Mouse (Mus musculus) kidney, embryonic 16.5 days (tissue): ENCODE measurements around the gene Prex1. TPM values are rescaled to one million over a fixed set of nuclear protein-coding genes. Genes with fewer than 3 reads are reported as not detected.
A peak's percentile ranks its signal among the peaks of the same experiment; 100 is the strongest.
"Not testable (repeated sequence)": the region's sequence is repeated elsewhere in the genome, so short reads cannot be mapped to it uniquely, and the experiment has no call there.

Experiments used
- ATAC-seq: fragments of 200-750 bp; cut with Nextera tagmentation; 2 replicates; pipeline ENCODE4 v1.8.0; 2017; ENCODE audit warnings: moderate TSS enrichment; ENCODE audit not compliant: low FRiP score, low TSS enrichment
- H3K27ac ChIP-seq: fragments of 300-500 bp; sonication (generic); 2 replicates; pipeline ENCODE4 v1.5.1; 2014; ENCODE audit warnings: low read length
- H3K27me3 ChIP-seq: fragments of 300-500 bp; sonication (generic); 2 replicates; pipeline ENCODE4 v1.6.1; 2014; ENCODE audit warnings: low read length, control low read depth, mixed read lengths; ENCODE audit not compliant: insufficient read depth
- H3K36me3 ChIP-seq: fragments of 300-500 bp; sonication (generic); 2 replicates; pipeline ENCODE4 v1.6.1; 2014; ENCODE audit warnings: low read length, control low read depth, mixed read lengths; ENCODE audit not compliant: insufficient read depth
- H3K4me1 ChIP-seq: fragments of 300-500 bp; sonication (generic); 2 replicates; pipeline ENCODE4 v1.6.1; 2014; ENCODE audit warnings: low read length, control low read depth, mixed read lengths; ENCODE audit not compliant: insufficient read depth
- H3K4me2 ChIP-seq: fragments of 300-500 bp; sonication (generic); replicated peaks from 2 replicates; pipeline ENCODE4 v1.6.1; 2014; ENCODE audit warnings: low read depth, low read length
- H3K4me3 ChIP-seq: fragments of 300-500 bp; sonication (generic); 2 replicates; pipeline ENCODE4 v1.5.1; 2014; ENCODE audit warnings: mild to moderate bottlenecking, low read length
- H3K9ac ChIP-seq: fragments of 300-500 bp; sonication (generic); replicated peaks from 2 replicates; pipeline ENCODE4 v1.6.1; 2014; ENCODE audit warnings: low read length
- H3K9me3 ChIP-seq: fragments of 300-500 bp; sonication (generic); 2 replicates; pipeline ENCODE4 v1.6.1; 2016; ENCODE audit warnings: low read length, control low read depth
- WGBS: fragments of 180-500 bp; shearing (Covaris S2); extraction: QIAGEN DNeasy Blood & Tissue Kit; methylation state at CpG from one replicate; pipeline ENCODE4 v1.1.7; 2014; 5-methylcytosine and 5-hydroxymethylcytosine counted together
- polyA plus RNA-seq: library from polyadenylated mRNA; unstranded; fragments of >200 nt; fragmentation: Nextera tagmentation; extraction: Ambion mirVana; gene quantifications from 2 replicates; pipeline ENCODE4 v1.2.1, GENCODE M21; 2015

Prex1 gene
- 15.7 and 17.8 TPM in 2 replicates for polyA plus RNA-seq

GRCm38 (mm10) chr2:166713690-166714426, at the start of gene Prex1:
Gene Prex1, minus strand, starts transcription at chr2:166713832.
- H3K4me2 ChIP-seq, result peak within 1 kb of the TSS; percentile 96
- ATAC-seq, result peak; percentile 88
- peaks cover 26% of the 10 kb centered on the region for H3K4me1 ChIP-seq
- peak within 1 kb of the TSS; percentile 75 for H3K4me3 ChIP-seq
- peak within 1 kb of the TSS; percentile 76 for H3K9ac ChIP-seq
- no peaks in the 10 kb centered on the region for H3K9me3 ChIP-seq
- under 1% methylated on average over 58 of the region's 69 CpGs for WGBS
- H3K27me3 ChIP-seq, result no peaks in the 10 kb centered on the region
- H3K27ac ChIP-seq, result 0 out of 2 replicates have a peak within 1 kb of the TSS, but pooled peaks have one; percentile 36
- H3K36me3 ChIP-seq, result no peaks in the 10 kb centered on the region

- H3K9ac ChIP-seq, result no peak overlapping the region
- no peaks in the 10 kb centered on the region for H3K27me3 ChIP-seq
- no peaks in the 10 kb centered on the region for H3K36me3 ChIP-seq
- no peak overlapping the region for H3K4me3 ChIP-seq
- 30% methylated on average over 3 of the region's 3 CpGs for WGBS
- no peaks in the 10 kb centered on the region for H3K4me1 ChIP-seq
- ATAC-seq, result no peak
- H3K4me2 ChIP-seq, result no peak overlapping the region
- no peaks in the 10 kb centered on the region for H3K9me3 ChIP-seq
- H3K27ac ChIP-seq, result no peak overlapping the region
Observed at GRCm38 (mm10) chr2:166757969-166758368, 44.3 kb upstream of the Prex1 start.

GRCm38 (mm10) chr2:166754760-166755159, 41.1 kb upstream of the Prex1 start:
- Histone ChIP-seq H3K4me2 (no peak overlapping the region), H3K9ac (no peak overlapping the region), H3K27ac (no peak overlapping the region), H3K27me3 (no peaks in the 10 kb centered on the region), H3K36me3 (no peaks in the 10 kb centered on the region), H3K4me1 (no peaks in the 10 kb centered on the region), H3K9me3 (no peaks in the 10 kb centered on the region), H3K4me3 (no peak overlapping the region)
- WGBS, result 81% methylated on average over 7 of the region's 7 CpGs
- ATAC-seq, result no peak

- H3K27ac ChIP-seq, result no peak overlapping the region
- H3K4me3 ChIP-seq, result no peak overlapping the region
- no peaks in the 10 kb centered on the region for H3K36me3 ChIP-seq
- no peaks in the 10 kb centered on the region for H3K9me3 ChIP-seq
- no peak overlapping the region for H3K9ac ChIP-seq
- no peak for ATAC-seq
- H3K27me3 ChIP-seq, result no peaks in the 10 kb centered on the region
- 71% methylated on average over 4 of the region's 4 CpGs for WGBS
- H3K4me1 ChIP-seq, result no peaks in the 10 kb centered on the region
- H3K4me2 ChIP-seq, result no peak overlapping the region
Observed at GRCm38 (mm10) chr2:166754194-166754593, 40.6 kb upstream of the Prex1 start.

DNA sequence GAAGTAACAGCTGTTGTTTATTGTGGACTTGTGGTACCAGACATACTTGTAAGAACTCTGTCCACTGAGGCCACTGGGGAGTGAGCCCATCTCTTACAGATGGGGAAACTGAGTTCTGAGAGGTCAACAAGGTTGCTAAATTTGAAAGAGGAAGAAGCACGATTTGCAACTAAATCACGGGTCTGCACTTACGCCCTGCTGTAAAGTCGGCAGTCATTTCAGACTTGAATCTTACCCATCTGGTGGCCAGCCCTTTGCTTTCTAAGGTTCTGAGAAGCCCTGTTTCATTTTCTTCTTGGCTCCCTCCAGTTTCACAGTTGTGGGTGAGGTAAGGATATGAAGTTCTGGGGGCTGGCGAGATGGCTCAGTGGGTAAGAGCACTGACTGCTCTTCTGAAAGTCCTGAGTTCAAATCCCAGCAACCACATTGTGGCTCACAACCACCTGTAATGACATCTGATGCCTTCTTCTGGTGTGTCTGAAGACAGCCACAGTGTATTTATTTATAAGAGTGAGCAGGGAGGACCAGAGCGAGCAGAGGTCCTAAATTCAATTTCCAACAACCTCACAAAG, 37.1 kb upstream of the Prex1 start:
- WGBS, result 78% methylated on average over 6 of the region's 6 CpGs
- no peaks in the 10 kb centered on the region for H3K27me3 ChIP-seq
- no peak overlapping the region for H3K4me2 ChIP-seq
- H3K9ac ChIP-seq, result no peak overlapping the region
- H3K9me3 ChIP-seq, result no peaks in the 10 kb centered on the region
- ATAC-seq, result no peak
- no peaks in the 10 kb centered on the region for H3K4me1 ChIP-seq
- H3K4me3 ChIP-seq, result no peak overlapping the region
- no peak overlapping the region for H3K27ac ChIP-seq
- no peaks in the 10 kb centered on the region for H3K36me3 ChIP-seq

GRCm38 (mm10) chr2:166746261-166746913, 32.8 kb upstream of the Prex1 start:
- WGBS, result 48% methylated on average over 14 of the region's 14 CpGs
- H3K4me3 ChIP-seq, H3K4me1 ChIP-seq, H3K36me3 ChIP-seq, H3K9me3 ChIP-seq, H3K4me2 ChIP-seq, H3K27me3 ChIP-seq, H3K9ac ChIP-seq, H3K27ac ChIP-seq, ATAC-seq: not testable (repeated sequence)

GRCm38 (mm10) chr2:166745849-166746248, 32.2 kb upstream of the Prex1 start:
- WGBS, result 75% methylated on average over 9 of the region's 9 CpGs
- H3K27ac ChIP-seq, result no peak overlapping the region
- ATAC-seq, result no peak

DNA sequence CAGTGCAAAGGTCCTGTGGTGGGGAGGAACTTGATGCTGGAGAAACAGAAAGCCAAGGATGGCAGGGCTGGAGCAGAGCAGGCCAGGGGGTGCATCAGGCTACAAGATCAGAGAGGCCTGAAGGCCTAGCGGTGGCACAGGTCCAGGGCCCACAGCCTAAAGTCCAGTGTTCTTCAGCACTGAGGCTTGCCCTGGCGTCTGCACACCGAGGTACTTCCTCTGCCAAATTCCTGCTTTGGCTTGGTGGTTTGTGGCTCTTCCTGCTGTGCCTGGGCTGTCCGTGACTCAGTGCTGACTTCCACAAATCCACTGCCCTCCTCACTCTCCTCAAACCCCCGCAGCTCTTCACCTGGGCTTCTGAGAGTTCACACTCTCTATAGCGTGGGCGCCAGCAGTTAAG, 30.8 kb upstream of the Prex1 start:
- Histone ChIP-seq H3K9me3 (no peaks in the 10 kb centered on the region), H3K36me3 (no peaks in the 10 kb centered on the region), H3K4me1 (0 out of 2 replicates have a peak, but pooled peaks cover 2% of the 10 kb centered on the region), H3K27ac (no peak overlapping the region), H3K27me3 (no peaks in the 10 kb centered on the region), H3K9ac (no peak overlapping the region), H3K4me2 (no peak overlapping the region), H3K4me3 (no peak overlapping the region)
- 76% methylated on average over 7 of the region's 7 CpGs for WGBS
- ATAC-seq, result no peak

More at GRCm38 (mm10) chr2:166745849-166746248, 32.2 kb upstream of the Prex1 start:
- H3K27me3 ChIP-seq, result no peaks in the 10 kb centered on the region
- H3K4me3 ChIP-seq, result no peak overlapping the region
- H3K36me3 ChIP-seq, result no peaks in the 10 kb centered on the region
- H3K9ac ChIP-seq, result no peak overlapping the region
- H3K4me1 ChIP-seq, result 0 out of 2 replicates have a peak, but pooled peaks cover 2% of the 10 kb centered on the region
- H3K9me3 ChIP-seq, result no peaks in the 10 kb centered on the region
- no peak overlapping the region for H3K4me2 ChIP-seq

DNA sequence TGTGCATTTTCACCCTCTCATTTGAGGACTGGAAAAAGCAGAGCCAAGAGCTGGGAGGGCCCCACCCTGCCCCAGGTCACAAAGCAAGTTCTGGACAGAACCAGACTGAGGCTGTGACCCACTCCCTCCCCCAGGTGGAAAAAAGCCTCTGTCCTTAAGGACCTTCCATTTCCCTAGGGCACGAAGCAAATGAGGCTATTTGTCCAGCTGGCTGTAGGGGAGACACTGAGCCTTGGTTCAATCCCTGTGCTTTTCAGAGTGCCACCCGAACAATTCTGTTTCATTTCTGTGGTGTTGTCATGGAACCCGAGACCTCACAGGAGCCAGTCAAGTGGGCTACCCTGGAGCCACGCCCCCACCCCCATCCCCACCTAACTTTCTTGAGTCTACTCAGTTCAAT, 29.9 kb upstream of the Prex1 start:
- no peak overlapping the region for H3K9ac ChIP-seq
- H3K4me1 ChIP-seq, result 0 out of 2 replicates have a peak, but pooled peaks cover 2% of the 10 kb centered on the region
- 46% methylated on average over 4 of the region's 4 CpGs for WGBS
- H3K27ac ChIP-seq, result no peak overlapping the region
- no peak overlapping the region for H3K4me2 ChIP-seq
- H3K4me3 ChIP-seq, result no peak overlapping the region
- H3K9me3 ChIP-seq, result no peaks in the 10 kb centered on the region
- no peak for ATAC-seq
- H3K27me3 ChIP-seq, result no peaks in the 10 kb centered on the region
- H3K36me3 ChIP-seq, result no peaks in the 10 kb centered on the region

DNA sequence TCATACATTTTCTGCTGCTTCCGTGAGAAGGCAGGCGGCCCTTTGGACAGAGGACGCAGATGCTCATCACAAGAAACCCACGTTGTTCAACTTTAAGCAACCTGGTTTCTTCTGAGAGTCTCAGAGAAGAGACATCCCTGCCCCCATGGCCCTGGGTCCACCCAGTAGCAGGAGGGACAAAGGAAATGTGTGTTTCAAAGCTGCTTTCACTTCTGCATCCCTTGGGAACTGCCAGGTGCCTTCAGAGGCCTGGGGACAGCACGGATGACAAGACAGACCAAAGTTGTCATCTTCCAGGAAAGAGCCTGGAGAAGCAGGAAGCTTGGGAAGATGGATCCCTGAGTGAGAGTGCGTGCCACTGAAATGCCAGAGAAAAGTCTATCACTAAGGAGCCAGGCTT, 27.8 kb upstream of the Prex1 start:
- H3K4me2 ChIP-seq, result no peak overlapping the region
- WGBS, result 83% methylated on average over 6 of the region's 6 CpGs
- H3K27ac ChIP-seq, result no peak overlapping the region
- H3K4me1 ChIP-seq, result 0 out of 2 replicates have a peak, but pooled peaks cover 2% of the 10 kb centered on the region
- no peak overlapping the region for H3K4me3 ChIP-seq
- H3K36me3 ChIP-seq, result no peaks in the 10 kb centered on the region
- H3K27me3 ChIP-seq, result no peaks in the 10 kb centered on the region
- ATAC-seq, result no peak
- no peak overlapping the region for H3K9ac ChIP-seq
- H3K9me3 ChIP-seq, result no peaks in the 10 kb centered on the region
